In genomic region chrX:166341795-166342194, GRCm38 (mm10) we compare ENCODE assay signal across 21 mouse cellular contexts.
"Had no signal": no experiment of that assay in that cellular context is flagged by ENCODE, and none has a peak within 500 bp of the region (broad histone marks: within the 10 kb centered on the region; RNA-seq: fewer than 3 reads in every experiment).

No protein-coding gene starts in this region.

- H3K4me3 ChIP-seq: liver, embryonic 13.5 days; liver, embryonic 15.5 days; lung, embryonic 15.5 days; midbrain, embryonic 13.5 days; midbrain, embryonic 15.5 days; neural tube, embryonic 12.5 days; stomach, embryonic 15.5 days had no signal

- H3K4me1 ChIP-seq: liver, embryonic 13.5 days; liver, embryonic 15.5 days; lung, embryonic 15.5 days; midbrain, embryonic 15.5 days; neural tube, embryonic 12.5 days; stomach, embryonic 15.5 days had no signal

- H3K36me3 ChIP-seq: liver, embryonic 13.5 days; liver, embryonic 15.5 days; lung, embryonic 15.5 days; midbrain, embryonic 13.5 days; midbrain, embryonic 15.5 days; neural tube, embryonic 12.5 days; stomach, embryonic 15.5 days had no signal

- H3K27ac ChIP-seq: liver, embryonic 13.5 days; liver, embryonic 15.5 days; lung, embryonic 15.5 days; macrophage; midbrain, embryonic 13.5 days; midbrain, embryonic 15.5 days; neural tube, embryonic 12.5 days; stomach, embryonic 15.5 days; stomach, postnatal 0 days had no signal

- H3K9me3 ChIP-seq: liver, embryonic 13.5 days; liver, embryonic 15.5 days; lung, embryonic 15.5 days; midbrain, embryonic 13.5 days; midbrain, embryonic 15.5 days; neural tube, embryonic 12.5 days; stomach, embryonic 15.5 days had no signal

- ATAC-seq: liver, postnatal 0 days; midbrain, embryonic 13.5 days; midbrain, embryonic 15.5 days had no signal

- DNase-seq: liver, embryonic 13.5 days; liver, postnatal 0 days; lung, adult 2 months; lung, postnatal 10 days; lung, postnatal 36 days; retina, postnatal 1 day; right cerebral cortex, adult 18-20 months; right cerebral cortex, postnatal 25 days; right cerebral cortex, postnatal 4 days; spleen, adult 18-20 months; thymus, adult 2 months; thymus, postnatal 25 days; thymus, postnatal 4 days had no signal

- H3K27me3 ChIP-seq: liver, embryonic 13.5 days; liver, embryonic 15.5 days; lung, embryonic 15.5 days; midbrain, embryonic 15.5 days; neural tube, embryonic 12.5 days; stomach, embryonic 15.5 days had no signal
